Mouse (Mus musculus) left cerebral cortex, postnatal 10 days (tissue): ENCODE results near the gene Mcts1. TPM values are rescaled to one million over a fixed set of nuclear protein-coding genes. Genes with fewer than 3 reads are reported as not detected.

Experiments used
- DNase-seq, 2 experiments: peaks; one replicate each; pipeline ENCODE4 v3.0.0; 2021 to 2022; ENCODE audit warnings: low spot score in 2 of 2, mixed read lengths in 1 of 2; ENCODE audit errors: extremely low spot score in 1 of 2
- intact Hi-C: fragments of 180-260 bp; cut with DNase I; formaldehyde crosslinking; loops from one replicate; pipeline ENCODE4 v1.15.1; 2025
- total RNA-seq, 2 experiments: library from RNA; stranded (reverse); gene quantifications; 2 replicates each; pipeline ENCODE4 v1.2.3; 2021

The Mcts1 gene
- total RNA-seq, 2 experiments from 2014 or later = 80.7 to 90.5 TPM

DNA sequence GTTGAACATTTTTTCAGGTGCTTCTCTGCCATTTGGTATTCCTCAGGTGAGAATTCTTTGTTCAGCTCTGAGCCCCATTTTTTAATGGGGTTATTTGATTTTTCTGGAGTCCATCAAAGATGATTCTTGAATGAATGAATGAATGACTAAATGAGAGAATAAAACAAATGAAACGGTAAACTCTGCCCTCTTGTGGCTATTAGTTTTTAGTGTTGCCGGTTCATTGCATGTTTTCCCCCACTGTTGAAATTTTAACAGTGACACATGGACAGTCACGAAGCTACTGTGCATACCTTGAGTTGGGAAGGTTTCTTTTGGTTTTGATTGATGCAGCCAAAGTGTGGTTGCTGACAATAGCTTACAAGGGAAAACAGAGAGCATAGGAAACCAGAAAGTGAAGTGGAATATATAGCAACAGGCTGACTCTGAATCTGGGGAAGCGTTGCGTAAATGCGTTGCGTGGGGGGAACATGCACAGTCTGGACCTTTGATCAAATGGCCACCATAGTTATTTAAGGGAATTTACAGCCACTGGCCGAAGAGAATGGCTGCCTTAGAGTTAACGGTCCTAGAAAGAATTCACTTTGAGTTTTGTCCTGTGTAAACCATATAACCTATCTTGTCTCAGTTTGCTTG lies 50.1 kb downstream of the Mcts1 start:
- intact Hi-C loops = no loop called here
- no peak for DNase-seq

DNA sequence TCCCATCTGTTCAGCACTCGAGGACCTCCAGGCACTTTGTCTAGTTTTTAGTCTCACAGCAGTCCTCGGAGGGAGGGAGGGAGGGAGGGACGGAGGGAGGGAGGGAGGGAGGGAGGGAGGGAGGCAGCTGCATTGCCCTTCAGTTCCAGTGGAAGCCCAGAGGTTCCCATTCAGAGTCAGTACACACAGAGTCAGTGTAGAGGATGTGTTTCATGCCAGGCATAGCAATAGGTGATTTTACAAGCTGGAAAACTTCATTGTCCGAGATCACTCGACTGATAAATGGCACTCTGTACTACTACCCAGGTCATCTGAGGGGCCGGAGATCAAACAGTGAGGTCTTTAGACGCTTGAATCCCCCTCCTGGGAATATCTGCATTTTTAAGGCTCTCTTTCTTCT lies 50.8 kb downstream of the Mcts1 start:
- intact Hi-C loops = no loop called here
- no peak for DNase-seq

DNA sequence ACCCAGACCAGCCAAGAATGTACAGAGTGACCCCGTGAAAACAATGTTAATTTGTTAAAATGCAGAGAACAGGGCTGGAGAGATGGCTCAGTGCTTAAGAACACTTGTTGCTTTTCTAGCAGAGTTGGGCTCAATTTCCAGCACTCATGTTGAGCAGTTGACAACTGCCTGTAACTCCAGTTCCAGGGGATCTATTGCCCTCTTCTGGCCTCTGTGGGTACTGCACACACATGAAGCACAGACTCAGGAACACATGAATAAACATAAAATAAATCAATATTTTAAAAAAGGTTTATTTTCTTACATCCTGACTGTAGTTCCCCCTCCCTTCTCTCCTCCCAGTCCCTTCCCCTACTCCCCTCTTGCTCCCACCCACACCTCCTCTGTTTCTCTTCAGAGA lies 52.8 kb downstream of the Mcts1 start:
- no peak for DNase-seq

DNA sequence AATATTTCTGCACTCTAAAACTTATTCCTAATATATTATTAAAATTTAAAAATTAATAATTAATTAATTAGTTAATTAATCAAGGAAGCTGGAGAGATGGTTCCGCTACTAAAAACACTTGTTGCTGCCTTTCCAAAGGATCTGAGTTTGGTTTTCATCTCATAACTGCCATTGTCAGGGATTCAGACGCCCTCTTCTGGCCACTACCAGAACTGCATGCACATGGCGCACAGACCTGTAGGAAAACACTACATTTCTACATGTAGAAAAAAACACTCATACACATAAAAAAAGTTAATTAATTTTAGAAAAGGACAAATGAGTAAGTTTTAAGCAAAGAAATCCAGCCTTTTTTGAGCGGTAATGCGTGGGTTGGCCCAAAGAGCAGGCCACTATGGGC lies 54.3 kb downstream of the Mcts1 start:
- DNase-seq = no peak
- intact Hi-C loops = no loop called here

More for the DNA sequence above, 52.8 kb downstream of the Mcts1 start:
- intact Hi-C loops = no loop called here

DNA sequence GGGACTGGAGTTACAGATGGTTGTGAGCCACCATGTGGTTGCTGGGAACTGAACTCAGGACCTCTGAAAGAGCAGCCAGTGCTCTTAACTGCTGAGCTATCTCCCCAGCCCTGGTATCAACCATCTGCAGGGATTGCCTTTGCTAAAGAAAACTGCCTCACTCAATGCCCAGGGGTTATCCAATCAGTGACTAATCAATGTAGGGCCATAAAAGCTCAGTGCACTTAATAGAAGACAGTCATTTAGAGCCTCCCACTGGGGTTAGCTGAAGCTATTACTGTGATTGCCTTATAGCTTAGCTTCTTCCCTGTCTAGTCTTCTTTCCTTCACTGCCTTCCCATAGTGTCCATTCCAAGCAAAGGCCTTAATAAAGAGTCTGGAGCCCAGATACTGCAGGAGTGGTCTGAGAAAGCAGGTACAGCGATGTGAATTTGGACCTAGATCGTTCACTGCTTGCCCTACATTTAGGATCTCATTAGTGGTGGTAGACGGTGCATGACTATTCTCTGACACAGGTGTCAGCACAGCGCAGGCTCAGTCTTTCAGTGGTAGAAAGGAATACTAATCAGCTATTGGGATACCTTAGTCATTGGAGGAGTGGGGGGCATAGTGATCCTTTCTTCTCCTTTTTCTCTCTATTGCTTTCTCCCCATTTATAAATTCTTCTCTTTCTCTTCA lies 56.0 kb downstream of the Mcts1 start:
- no peak for DNase-seq
- intact Hi-C loops = no loop called here

Other genes starting within 250 kb of the Mcts1 start
- 10 to 100 TPM; 51.0 to 59.0 TPM for gene Lamp2, start 144.1 kb upstream of the Mcts1 start, total RNA-seq
- 10 to 100 TPM; 38.7 to 40.2 TPM for gene Cul4b, start 24.4 kb upstream of the Mcts1 start, total RNA-seq
- 10 to 100 TPM; 16.0 to 17.3 TPM for gene C1galt1c1, start 34.5 kb downstream of the Mcts1 start, total RNA-seq
- gene 6030498E09Rik, start 172.1 kb downstream of the Mcts1 start, total RNA-seq = not detected